Mouse (Mus musculus) myocyte (in vitro differentiated cells): ENCODE measurements around the gene Ciapin1. TPM values are rescaled to one million over a fixed set of nuclear protein-coding genes. Genes with fewer than 3 reads are reported as not detected.

Experiments
- H3K27me3 ChIP-seq: one replicate; pipeline ENCODE4 v1.6.1; 2011; ENCODE audit not compliant: control insufficient read depth, insufficient read depth, insufficient read length
- H3K36me3 ChIP-seq: one replicate; pipeline ENCODE4 v1.6.1; 2011; ENCODE audit not compliant: control insufficient read depth, insufficient read depth
- H3K4me2 ChIP-seq: one replicate; pipeline ENCODE4 v1.6.1; 2011; ENCODE audit warnings: low read depth, control low read depth
- H3K4me3 ChIP-seq: one replicate; pipeline ENCODE4 v1.5.1; 2011; ENCODE audit warnings: mild to moderate bottlenecking, control low read depth, moderate library complexity
- H3K79me2 ChIP-seq: one replicate; pipeline ENCODE4 v1.6.1; 2011; ENCODE audit not compliant: control insufficient read depth, insufficient read depth
- H3ac ChIP-seq: one replicate; pipeline ENCODE4 v1.6.1; 2011; ENCODE audit not compliant: control insufficient read depth, insufficient read length
- CEBPB ChIP-seq: IDR thresholded peaks from 2 replicates; pipeline ENCODE4 v1.6.1; 2011; ENCODE audit warnings: mild to moderate bottlenecking, moderate library complexity; ENCODE audit not compliant: poor library complexity, insufficient read depth, severe bottlenecking
- E2F4 ChIP-seq: IDR thresholded peaks from one replicate; pipeline ENCODE4 v1.6.1; 2011; ENCODE audit warnings: mild to moderate bottlenecking, control low read depth, moderate library complexity; ENCODE audit not compliant: insufficient read depth
- MAX ChIP-seq: IDR thresholded peaks from one replicate; pipeline ENCODE4 v1.6.1; 2011; ENCODE audit warnings: low read depth, mild to moderate bottlenecking, control low read depth
- MYOD1 ChIP-seq, 3 experiments: IDR thresholded peaks; one replicate each; pipeline ENCODE4 v1.6.1; 2011; ENCODE audit warnings: control low read depth in 2 of 3, low read depth in 2 of 3, mild to moderate bottlenecking in 2 of 3, moderate library complexity in 1 of 3; ENCODE audit not compliant: insufficient read length in 2 of 3, control insufficient read depth in 1 of 3
- MYOG ChIP-seq, 3 experiments: IDR thresholded peaks; one replicate each; pipeline ENCODE4 v1.6.1; 2011; ENCODE audit warnings: control low read depth in 2 of 3, low read depth in 2 of 3, mild to moderate bottlenecking in 2 of 3; ENCODE audit not compliant: insufficient read length in 2 of 3, control insufficient read depth in 1 of 3, insufficient read depth in 1 of 3
- POLR2A ChIP-seq: IDR thresholded peaks from one replicate; pipeline ENCODE4 v1.6.1; 2011; ENCODE audit warnings: low read depth, mild to moderate bottlenecking, control low read depth, moderate library complexity; ENCODE audit not compliant: insufficient read length
- POLR2AphosphoS2 ChIP-seq: IDR thresholded peaks from one replicate; pipeline ENCODE4 v1.6.1; 2011; ENCODE audit warnings: low read depth, control low read depth; ENCODE audit not compliant: insufficient read length
- REST ChIP-seq: IDR thresholded peaks from one replicate; pipeline ENCODE4 v1.6.1; 2011; ENCODE audit warnings: mild to moderate bottlenecking, control low read depth, moderate library complexity; ENCODE audit not compliant: insufficient read depth, insufficient read length
- SRF ChIP-seq: IDR thresholded peaks from one replicate; pipeline ENCODE4 v1.6.1; 2011; ENCODE audit warnings: low read depth; ENCODE audit not compliant: control insufficient read depth, insufficient read length
- TCF12 ChIP-seq: IDR thresholded peaks from one replicate; pipeline ENCODE4 v1.6.1; 2011; ENCODE audit warnings: mild to moderate bottlenecking, control low read depth; ENCODE audit not compliant: poor library complexity, insufficient read depth, severe bottlenecking
- TCF3 ChIP-seq: IDR thresholded peaks from one replicate; pipeline ENCODE4 v1.6.1; 2011; ENCODE audit warnings: low read depth, control low read depth; ENCODE audit not compliant: insufficient read length
- USF1 ChIP-seq: IDR thresholded peaks from one replicate; pipeline ENCODE4 v1.6.1; 2011; ENCODE audit warnings: low read depth, mild to moderate bottlenecking, control low read depth, moderate library complexity
- polyA plus RNA-seq: library from polyadenylated mRNA; unstranded; fragments of >200 nt; fragmentation: generic; extraction: Trizol; gene quantifications from one replicate; pipeline ENCODE4 v1.2.1, GENCODE M21; 2012; ENCODE audit warnings: missing spikeins

The Ciapin1 gene
- polyA plus RNA-seq, 1 experiment, result 74.9 TPM

DNA sequence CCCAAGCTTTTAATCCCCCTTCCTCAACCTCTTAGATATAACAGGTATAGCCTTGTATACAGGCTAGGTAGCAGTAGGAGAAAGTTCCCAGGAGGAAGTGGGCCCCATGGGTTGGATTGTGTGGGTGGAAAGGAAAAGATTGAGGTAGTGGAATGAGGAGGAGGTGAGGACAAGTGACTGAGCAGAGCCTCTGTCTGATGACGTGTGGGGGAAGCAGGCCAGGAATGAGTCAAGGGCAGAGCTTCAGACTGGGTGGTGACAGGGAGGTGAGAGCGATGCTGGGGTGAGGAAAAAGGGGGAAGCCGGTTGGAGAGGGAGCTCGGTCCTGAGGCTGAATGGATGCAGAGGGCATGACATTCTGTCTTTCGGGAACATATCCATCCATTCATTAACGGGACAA, 34.6 kb downstream of the Ciapin1 start:
- Histone ChIP-seq H3K27me3 (no peaks in the 10 kb centered on the region), H3ac (no peak overlapping the region), H3K4me2 (no peak overlapping the region), H3K36me3 (no peaks in the 10 kb centered on the region), H3K4me3 (no peak overlapping the region), H3K79me2 (no peaks in the 10 kb centered on the region)
- TF ChIP-seq USF1 (no peak), E2F4 (no peak), CEBPB (no peak), MYOD1 (IDR thresholded peaks at IDR 0.05; ENCODE audit: control insufficient read depth in 1 of 3, insufficient read length in 2 of 3, low read depth in 2 of 3) (no peak), REST (no peak), POLR2A (no peak), MYOG (IDR thresholded peaks at IDR 0.05; ENCODE audit: control insufficient read depth in 1 of 3, insufficient read depth in 1 of 3, insufficient read length in 2 of 3, low read depth in 2 of 3) (no peak)

DNA sequence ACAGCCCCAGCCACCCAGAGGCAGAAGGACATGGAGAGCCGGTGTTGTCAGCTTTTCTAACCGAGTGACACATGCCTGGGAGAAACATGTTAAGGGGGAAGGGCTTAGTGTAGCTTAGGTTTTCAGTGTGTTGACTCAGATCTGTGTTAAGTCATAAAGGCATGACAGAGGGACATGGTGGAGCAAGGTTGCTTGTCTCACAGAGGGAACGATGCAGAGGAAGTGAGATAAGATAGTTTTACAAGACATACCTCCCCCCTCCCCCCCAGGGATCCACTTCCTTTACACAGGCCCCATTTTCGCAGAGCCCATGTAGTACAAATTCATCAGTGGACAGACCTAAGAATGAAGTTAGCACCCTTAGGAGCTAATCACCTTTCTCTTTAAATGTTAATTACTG, 35.8 kb downstream of the Ciapin1 start:
- Histone ChIP-seq H3K27me3 (no peaks in the 10 kb centered on the region), H3K79me2 (no peaks in the 10 kb centered on the region), H3K36me3 (no peaks in the 10 kb centered on the region), H3ac (no peak overlapping the region), H3K4me2 (no peak overlapping the region), H3K4me3 (no peak overlapping the region)
- TF ChIP-seq POLR2AphosphoS2 (no peak), TCF3 (no peak)

DNA sequence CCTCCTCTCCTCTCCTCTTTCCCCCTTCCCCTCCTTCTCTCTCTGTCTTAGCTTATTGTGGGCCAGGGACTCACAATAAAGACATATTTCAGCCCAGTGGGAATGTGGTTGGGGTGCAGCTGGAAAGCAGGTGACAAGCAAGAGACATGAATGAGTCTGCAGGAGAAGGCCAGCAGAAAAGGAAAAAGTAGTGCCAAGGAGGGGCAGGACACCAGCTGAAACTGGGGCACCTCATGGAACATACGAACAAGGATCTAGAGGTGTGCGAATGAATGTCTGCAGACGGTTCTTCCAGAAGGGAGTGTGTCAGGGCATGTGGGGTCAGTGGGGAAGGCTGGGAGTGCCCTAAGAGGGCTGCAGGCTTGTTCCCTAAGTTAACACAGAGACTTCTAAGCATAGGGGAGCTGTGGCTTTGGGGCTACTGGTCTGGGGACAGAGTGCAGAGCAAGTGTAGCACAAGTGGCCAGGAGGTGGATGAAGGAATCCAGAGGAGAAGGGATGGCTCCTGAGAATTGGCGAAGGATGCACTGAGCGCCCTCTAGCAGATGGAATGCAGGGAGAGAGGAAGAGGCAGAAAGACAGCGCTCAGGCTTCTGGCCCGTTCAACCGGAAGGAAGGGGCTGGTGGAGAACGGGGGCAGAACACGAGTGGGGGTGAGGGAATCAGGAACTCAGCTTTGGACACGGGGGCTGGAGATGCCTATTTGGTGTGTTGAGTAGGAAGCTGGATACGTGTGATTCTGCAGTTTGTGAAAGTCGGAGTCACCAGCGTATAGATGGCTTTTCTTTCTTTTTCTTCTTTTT, 36.7 kb downstream of the Ciapin1 start:
- H3K79me2 ChIP-seq, result no peaks in the 10 kb centered on the region
- no peak overlapping the region for H3K4me2 ChIP-seq
- H3K4me3 ChIP-seq, result no peak overlapping the region
- no peaks in the 10 kb centered on the region for H3K36me3 ChIP-seq
- no peaks in the 10 kb centered on the region for H3K27me3 ChIP-seq
- no peak overlapping the region for H3ac ChIP-seq
- TF ChIP-seq MAX (no peak), MYOD1 (IDR thresholded peaks at IDR 0.05; ENCODE audit: control insufficient read depth in 1 of 3, insufficient read length in 2 of 3, low read depth in 2 of 3) (no peak), MYOG (IDR thresholded peaks at IDR 0.05; ENCODE audit: control insufficient read depth in 1 of 3, insufficient read depth in 1 of 3, insufficient read length in 2 of 3, low read depth in 2 of 3) (no peak), CEBPB (no peak), POLR2A (no peak), USF1 (no peak), POLR2AphosphoS2 (no peak), TCF12 (no peak), SRF (no peak), TCF3 (no peak), E2F4 (no peak), REST (no peak)

DNA sequence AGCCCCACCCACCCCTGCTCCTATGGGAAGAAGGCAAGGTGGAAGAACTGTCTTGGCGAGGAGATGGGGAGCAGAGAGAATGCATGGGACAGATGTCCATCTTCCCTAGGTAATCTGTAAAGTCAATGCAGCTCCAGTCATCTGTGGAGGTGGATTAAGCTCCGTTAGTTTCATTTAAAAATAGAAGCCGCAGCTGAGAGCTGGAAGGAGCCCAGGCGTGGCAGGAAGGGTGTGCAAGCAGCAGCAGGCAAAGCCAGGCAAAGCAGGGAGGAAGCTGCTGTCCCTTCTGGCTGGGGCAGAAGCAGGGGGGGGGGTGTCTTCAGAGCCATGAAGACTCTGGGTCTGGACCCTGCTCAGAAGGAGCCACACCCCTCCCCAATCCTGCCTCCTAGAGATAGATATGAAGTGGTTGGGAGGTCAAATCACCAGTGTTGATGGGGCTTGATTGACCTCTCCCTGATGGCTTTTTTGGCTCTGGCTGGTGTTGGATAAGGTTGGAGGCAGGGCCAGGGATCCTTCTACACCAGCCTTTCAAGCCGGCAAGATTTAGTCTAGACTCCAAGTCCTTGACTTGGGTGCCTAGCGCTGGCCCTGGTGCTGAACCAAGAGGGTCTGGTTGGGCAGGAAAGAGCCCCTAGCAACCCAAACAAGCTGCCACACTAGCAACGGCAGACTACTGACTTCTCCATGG, 37.7 kb downstream of the Ciapin1 start:
- no peak for TF ChIP-seq TCF12
- TF ChIP-seq MAX, result no peak
- no peak for TF ChIP-seq TCF3
- no peak for TF ChIP-seq USF1
- peak in 1 of 3 experiments; percentile 36 for TF ChIP-seq MYOG (IDR thresholded peaks at IDR 0.05; ENCODE audit: control insufficient read depth in 1 of 3, insufficient read depth in 1 of 3, insufficient read length in 2 of 3, low read depth in 2 of 3)
- TF ChIP-seq POLR2AphosphoS2, result no peak
- peak; percentile 59 for TF ChIP-seq REST
- no peak for TF ChIP-seq E2F4
- TF ChIP-seq MYOD1 (IDR thresholded peaks at IDR 0.05; ENCODE audit: control insufficient read depth in 1 of 3, insufficient read length in 2 of 3, low read depth in 2 of 3), result peak in 1 of 3 experiments; percentile 20
- TF ChIP-seq POLR2A, result no peak
- no peak for TF ChIP-seq CEBPB
- no peak for TF ChIP-seq SRF
- H3ac ChIP-seq, result no peak overlapping the region
- no peaks in the 10 kb centered on the region for H3K79me2 ChIP-seq
- H3K4me2 ChIP-seq, result no peak overlapping the region
- no peak overlapping the region for H3K4me3 ChIP-seq
- no peaks in the 10 kb centered on the region for H3K36me3 ChIP-seq
- H3K27me3 ChIP-seq, result no peaks in the 10 kb centered on the region

DNA sequence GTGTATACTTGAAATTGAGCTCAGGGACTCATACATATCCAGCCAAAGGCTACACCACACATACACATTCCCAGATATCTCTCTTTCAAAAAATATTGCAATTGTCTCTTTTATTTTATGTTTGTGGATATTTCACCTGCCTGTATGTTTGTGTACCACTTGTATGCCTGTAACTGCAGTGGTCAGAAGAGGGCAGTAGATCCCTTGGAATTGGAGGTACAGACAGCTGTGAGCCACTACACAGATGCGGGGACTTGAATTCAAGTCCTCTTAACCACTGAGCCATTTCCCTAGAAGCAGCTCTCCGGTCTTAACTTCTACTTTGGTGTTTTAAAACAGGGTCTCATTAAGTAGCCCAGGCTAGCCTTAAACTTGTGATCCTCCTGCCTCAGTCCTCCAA, 43.4 kb downstream of the Ciapin1 start:
- H3K79me2 ChIP-seq, result no peaks in the 10 kb centered on the region
- TF ChIP-seq MYOG (IDR thresholded peaks at IDR 0.05; ENCODE audit: control insufficient read depth in 1 of 3, insufficient read depth in 1 of 3, insufficient read length in 2 of 3, low read depth in 2 of 3) (no peak), MAX (no peak), USF1 (no peak), POLR2A (no peak), CEBPB (no peak), MYOD1 (IDR thresholded peaks at IDR 0.05; ENCODE audit: control insufficient read depth in 1 of 3, insufficient read length in 2 of 3, low read depth in 2 of 3) (no peak), POLR2AphosphoS2 (no peak), TCF12 (no peak), TCF3 (no peak), E2F4 (no peak)
- no peaks in the 10 kb centered on the region for H3K36me3 ChIP-seq
- no peak overlapping the region for H3K4me2 ChIP-seq
- no peak overlapping the region for H3K4me3 ChIP-seq
- H3ac ChIP-seq, result no peak overlapping the region
- no peaks in the 10 kb centered on the region for H3K27me3 ChIP-seq
